ENCODE assay signal across 11 mouse cellular contexts in genomic region chr12:26936696-26937458, GRCm38 (mm10).
A peak's percentile ranks its signal among the peaks of the same experiment; 100 is the strongest.
DNase-seq lines count a peak whose midpoint lies in the region; ATAC-seq and TF ChIP-seq lines count a peak whose summit lies in the region.
"Had no signal": no experiment of that assay in that cellular context is flagged by ENCODE, and none has a peak within 500 bp of the region (broad histone marks: within the 10 kb centered on the region; RNA-seq: fewer than 3 reads in every experiment).

No protein-coding gene starts in this region.

- peak; percentile 45 for DNase-seq in brain, embryonic 18.5 days (ENCODE audit: low read depth, low spot score)
- DNase-seq in cerebellum, postnatal 10 days: peak; percentile 95 to 97
- peak; percentile 86 for DNase-seq in forebrain, embryonic 14.5 days (ENCODE audit: low spot score)
- DNase-seq in gastrocnemius, postnatal 10 days: no peak
- no peak for DNase-seq in kidney, adult 2 months
- no peak for DNase-seq in heart, postnatal 25 days (ENCODE audit: low spot score)
- no peak for DNase-seq in stomach, postnatal 0 days (ENCODE audit: low spot score)
- DNase-seq: right cerebral cortex, postnatal 14 days had no signal

- intact Hi-C loops in heart, postnatal 25 days (cut with DNase I): no loop called here

- H3K27me3 ChIP-seq in forebrain, embryonic 14.5 days (replicated peaks; ENCODE audit: control insufficient read depth, insufficient read depth, low read length): no peaks in the 10 kb centered on the region
- no peaks in the 10 kb centered on the region for H3K27me3 ChIP-seq in midbrain, embryonic 12.5 days
- H3K27me3 ChIP-seq in kidney, adult 2 months (replicated peaks; ENCODE audit: control insufficient read depth, insufficient read depth, low read length): no peaks in the 10 kb centered on the region
- no peaks in the 10 kb centered on the region for H3K27me3 ChIP-seq in stomach, postnatal 0 days (ENCODE audit: control insufficient read depth, insufficient read depth, low read length)
- H3K27me3 ChIP-seq: CH12.LX; heart, embryonic 12.5 days had no signal

- no peak for TF ChIP-seq CTCF in kidney, adult 2 months (conservative IDR thresholded peaks at IDR 0.05; ENCODE audit: insufficient read depth, insufficient read length, low read depth, low read length)
- no peak for TF ChIP-seq CTCF in stomach, postnatal 0 days (IDR thresholded peaks at IDR 0.05; ENCODE audit: low read depth)

- peak overlapping the region; percentile 79 for H3K27ac ChIP-seq in forebrain, embryonic 14.5 days (ENCODE audit: low read depth, low read length)
- H3K27ac ChIP-seq in midbrain, embryonic 12.5 days (replicated peaks): peak overlapping the region; percentile 69
- no peak overlapping the region for H3K27ac ChIP-seq in kidney, adult 2 months (ENCODE audit: insufficient read depth, low read depth, low read length)
- H3K27ac ChIP-seq in stomach, postnatal 0 days (replicated peaks): no peak overlapping the region

- peak; percentile 92 for ATAC-seq in forebrain, embryonic 14.5 days
- peak; percentile 58 for ATAC-seq in midbrain, embryonic 12.5 days (ENCODE audit: low FRiP score, low read depth)
- ATAC-seq in stomach, postnatal 0 days (ENCODE audit: low FRiP score, low TSS enrichment): no peak

- 24% methylated on average over 5 of the region's 5 CpGs for WGBS in forebrain, embryonic 14.5 days
- WGBS in midbrain, embryonic 12.5 days: 26% methylated on average over 5 of the region's 5 CpGs
- 61% methylated on average over 5 of the region's 5 CpGs for WGBS in kidney, adult 2 months
- WGBS in stomach, postnatal 0 days: 57% methylated on average over 5 of the region's 5 CpGs

- H3K9ac ChIP-seq in forebrain, embryonic 14.5 days (ENCODE audit: low read length): peak overlapping the region; percentile 1; the same call in 1 of the 2 replicates
- H3K9ac ChIP-seq in midbrain, embryonic 12.5 days (replicated peaks): no peak overlapping the region
- no peak overlapping the region for H3K9ac ChIP-seq in stomach, postnatal 0 days (ENCODE audit: low read length)
- H3K9ac ChIP-seq: heart, embryonic 12.5 days had no signal

- no peak overlapping the region for H3K4me3 ChIP-seq in forebrain, embryonic 14.5 days (ENCODE audit: low read depth, low read length)
- no peak overlapping the region for H3K4me3 ChIP-seq in midbrain, embryonic 12.5 days
- H3K4me3 ChIP-seq in kidney, adult 2 months (ENCODE audit: insufficient read depth, low read depth, low read length): no peak overlapping the region
- no peak overlapping the region for H3K4me3 ChIP-seq in stomach, postnatal 0 days (ENCODE audit: low read depth, low read length)
- H3K4me3 ChIP-seq: heart, embryonic 12.5 days had no signal

- H3K4me2 ChIP-seq in forebrain, embryonic 14.5 days (ENCODE audit: low read length): no peak overlapping the region
- no peak overlapping the region for H3K4me2 ChIP-seq in midbrain, embryonic 12.5 days (replicated peaks)
- no peak overlapping the region for H3K4me2 ChIP-seq in stomach, postnatal 0 days (replicated peaks; ENCODE audit: low read depth)
- H3K4me2 ChIP-seq: heart, embryonic 12.5 days had no signal

- H3K4me1 ChIP-seq in forebrain, embryonic 14.5 days (ENCODE audit: control insufficient read depth, insufficient read depth, low read length): peaks cover 16% of the 10 kb centered on the region
- peaks cover 21% of the 10 kb centered on the region for H3K4me1 ChIP-seq in midbrain, embryonic 12.5 days
- no peaks in the 10 kb centered on the region for H3K4me1 ChIP-seq in kidney, adult 2 months (ENCODE audit: control insufficient read depth, insufficient read depth, low read length)
- no peaks in the 10 kb centered on the region for H3K4me1 ChIP-seq in stomach, postnatal 0 days (replicated peaks; ENCODE audit: control insufficient read depth, insufficient read depth)

- TF ChIP-seq POLR2A in kidney, adult 2 months (IDR thresholded peaks at IDR 0.05; ENCODE audit: low read depth, low read length): no peak

- TF ChIP-seq EP300 in stomach, postnatal 0 days (optimal IDR thresholded peaks at IDR 0.05): no peak

- H3K9me3 ChIP-seq in forebrain, embryonic 14.5 days (replicated peaks; ENCODE audit: control insufficient read depth, low read length): no peaks in the 10 kb centered on the region
- no peaks in the 10 kb centered on the region for H3K9me3 ChIP-seq in midbrain, embryonic 12.5 days
- H3K9me3 ChIP-seq in stomach, postnatal 0 days (ENCODE audit: control insufficient read depth, low read length): no peaks in the 10 kb centered on the region

- H3K36me3 ChIP-seq in forebrain, embryonic 14.5 days (ENCODE audit: control insufficient read depth, insufficient read depth, low read length): no peaks in the 10 kb centered on the region
- no peaks in the 10 kb centered on the region for H3K36me3 ChIP-seq in midbrain, embryonic 12.5 days
- no peaks in the 10 kb centered on the region for H3K36me3 ChIP-seq in kidney, adult 2 months (ENCODE audit: control insufficient read depth, insufficient read depth, low read length)
- no peaks in the 10 kb centered on the region for H3K36me3 ChIP-seq in stomach, postnatal 0 days (ENCODE audit: control insufficient read depth, insufficient read depth, low read length)
- H3K36me3 ChIP-seq: heart, embryonic 12.5 days had no signal

Comparison
In these comparisons a context has a peak if more than half of its experiments do, and no peak if none do; other contexts are left out.
1. DNase-seq: peak in brain, embryonic 18.5 days (single experiment), cerebellum, postnatal 10 days (2 of 2) and forebrain, embryonic 14.5 days (single experiment); none in gastrocnemius, postnatal 10 days (single experiment), kidney, adult 2 months (single experiment), heart, postnatal 25 days (single experiment) and stomach, postnatal 0 days (single experiment).
2. H3K27ac ChIP-seq: peak in forebrain, embryonic 14.5 days (single experiment) and midbrain, embryonic 12.5 days (single experiment); none in kidney, adult 2 months (single experiment) and stomach, postnatal 0 days (single experiment).